Mouse (Mus musculus): ENCODE results near the gene Tspan10. TPM values are rescaled to one million over a fixed set of nuclear protein-coding genes. Genes with fewer than 3 reads are reported as not detected.

Gene Tspan10
- polyA plus RNA-seq, 1 experiment: 0.15 TPM

DNA sequence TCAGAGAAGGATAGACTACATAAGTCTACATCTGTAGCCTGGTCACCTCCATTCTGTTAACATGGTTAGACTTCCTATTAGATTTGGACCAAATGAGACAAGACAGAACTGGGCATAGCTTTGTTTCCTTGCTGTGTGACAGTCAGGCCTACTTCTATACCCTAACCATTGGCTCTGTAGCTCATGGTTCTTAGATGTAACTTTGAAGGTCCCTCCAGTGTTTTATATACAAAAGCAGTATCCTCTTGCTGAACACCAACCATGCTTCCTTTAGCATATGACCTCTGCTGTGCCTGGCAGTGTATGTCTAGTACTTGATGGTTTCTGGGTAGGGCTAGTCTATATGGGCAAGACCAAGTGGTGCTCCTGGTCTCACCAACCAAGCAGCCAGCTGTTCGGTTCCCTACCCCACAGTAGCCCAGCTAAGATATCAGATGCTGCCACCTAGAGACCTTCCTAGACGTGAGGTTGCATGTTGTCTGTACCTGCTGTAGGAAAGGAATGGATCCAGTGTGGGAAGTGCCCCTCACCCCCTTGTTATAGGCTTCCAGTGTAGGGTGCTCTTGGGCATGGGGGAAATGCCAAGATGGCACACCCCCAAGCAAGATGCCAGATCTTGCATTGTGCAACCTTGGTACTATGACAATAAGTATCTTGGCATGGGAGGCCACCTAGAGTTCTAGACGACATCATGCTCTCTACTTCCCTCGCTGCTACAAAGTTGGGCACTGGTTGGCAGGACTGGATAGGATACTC is 48.0 kb downstream of the Tspan10 start:
- Histone ChIP-seq H3K27ac (ENCODE audit: insufficient read depth, low read length) (no peak overlapping the region), H3K4me1 (ENCODE audit: control insufficient read depth, insufficient read depth, low read length) (peaks cover 7% of the 10 kb centered on the region), H3K4me3 (ENCODE audit: insufficient read depth, low read length) (no peak overlapping the region)
- TF ChIP-seq POLR2A (IDR thresholded peaks at IDR 0.05; ENCODE audit: extremely low read depth, insufficient read depth, low read length) (no peak), CTCF (IDR thresholded peaks at IDR 0.05; ENCODE audit: extremely low read depth, insufficient read depth, low read length) (no peak)

DNA sequence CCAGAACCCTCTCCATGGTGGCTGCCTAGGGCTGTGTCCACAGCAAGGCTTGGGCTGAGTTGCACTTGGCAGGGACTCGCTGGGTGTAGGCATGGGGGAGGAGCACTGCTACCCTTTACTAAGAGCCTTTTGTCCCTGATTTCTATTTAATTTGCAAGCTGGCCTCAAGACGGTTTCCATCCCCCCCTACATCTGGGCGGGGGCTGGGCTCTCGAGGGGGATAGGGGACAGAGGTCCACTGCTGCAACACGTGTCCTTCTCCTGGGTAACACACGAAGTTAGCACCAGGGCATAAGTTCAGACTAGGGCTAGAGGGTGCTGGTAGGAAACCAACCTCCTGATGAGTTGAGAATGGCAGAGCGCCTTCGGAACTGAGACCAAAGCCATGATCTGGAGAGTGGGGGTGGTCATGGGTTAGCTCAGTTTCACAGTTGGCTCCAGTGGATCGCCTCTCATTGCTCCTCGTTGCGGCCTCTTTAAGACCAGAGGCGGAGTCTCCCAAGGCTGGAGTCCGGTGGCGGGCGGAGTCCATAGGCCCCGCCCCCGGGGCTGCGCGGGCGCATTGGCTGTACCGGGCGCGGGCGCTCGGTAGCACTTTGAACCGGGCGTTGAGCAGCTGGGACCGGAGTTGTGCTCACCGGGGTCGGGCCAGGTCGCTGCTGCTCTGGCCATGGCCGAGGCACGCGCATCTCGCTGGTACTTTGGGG is 49.0 kb downstream of the Tspan10 start, which contains the start of gene Slc25a10:
Gene Slc25a10 (plus strand): TSS at position 524 of the 707 bp plus-strand sequence.
- Histone ChIP-seq H3K4me3 (ENCODE audit: insufficient read depth, low read length) (peak within 1 kb of the TSS; percentile 48), H3K4me1 (ENCODE audit: control insufficient read depth, insufficient read depth, low read length) (peaks cover 3% of the 10 kb centered on the region), H3K27ac (ENCODE audit: insufficient read depth, low read length) (no peak within 1 kb of the TSS)
- TF ChIP-seq CTCF (IDR thresholded peaks at IDR 0.05; ENCODE audit: extremely low read depth, insufficient read depth, low read length) (no peak), POLR2A (IDR thresholded peaks at IDR 0.05; ENCODE audit: extremely low read depth, insufficient read depth, low read length) (peak; percentile 40; the same call in 1 of the 2 replicates)

DNA sequence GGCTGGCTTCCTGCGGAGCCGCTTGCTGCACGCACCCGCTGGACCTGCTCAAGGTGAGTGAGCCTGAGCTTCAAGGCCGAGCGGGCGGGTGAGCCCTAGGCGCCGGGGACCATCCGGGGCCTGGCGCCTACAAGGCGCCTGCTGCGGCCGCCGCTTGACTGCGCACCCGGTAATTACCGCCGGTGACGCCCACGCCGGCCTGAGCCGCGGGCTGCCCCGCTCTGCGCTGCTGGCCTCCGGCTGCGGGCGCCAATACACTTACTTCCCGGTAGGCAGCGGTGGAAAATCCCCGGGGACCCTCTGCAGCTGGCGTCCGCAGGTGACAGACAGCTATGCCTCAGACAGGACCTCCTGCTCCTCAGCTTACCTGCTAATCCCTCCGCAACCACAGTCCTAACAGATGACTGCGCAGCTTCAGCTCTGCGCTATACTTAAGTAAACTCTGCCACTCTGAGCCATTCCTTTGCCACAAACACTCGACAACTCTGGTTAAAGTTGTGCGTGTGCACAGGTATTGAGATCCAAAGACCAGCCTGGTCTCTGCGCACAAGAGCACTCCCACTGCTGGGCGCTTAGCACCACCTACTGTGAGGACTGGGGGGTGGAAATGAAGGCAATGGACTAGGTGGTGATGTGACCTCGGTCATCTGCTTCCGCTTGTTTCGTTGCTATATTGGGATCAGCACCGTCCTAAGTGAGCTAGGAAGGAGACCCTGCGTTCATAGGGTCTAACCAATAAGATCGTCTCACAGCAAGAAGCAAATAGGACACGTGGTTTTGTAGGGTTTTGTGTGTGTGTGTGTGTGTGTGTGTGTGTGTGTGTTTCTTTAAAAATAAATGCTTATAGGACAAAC is 49.8 kb downstream of the Tspan10 start:
- Histone ChIP-seq H3K4me1 (ENCODE audit: control insufficient read depth, insufficient read depth, low read length) (peaks cover 3% of the 10 kb centered on the region), H3K27ac (ENCODE audit: insufficient read depth, low read length) (no peak overlapping the region), H3K4me3 (ENCODE audit: insufficient read depth, low read length) (peak overlapping the region; percentile 48)
- TF ChIP-seq CTCF (IDR thresholded peaks at IDR 0.05; ENCODE audit: extremely low read depth, insufficient read depth, low read length): no peak
- TF ChIP-seq POLR2A (IDR thresholded peaks at IDR 0.05; ENCODE audit: extremely low read depth, insufficient read depth, low read length): no peak

DNA sequence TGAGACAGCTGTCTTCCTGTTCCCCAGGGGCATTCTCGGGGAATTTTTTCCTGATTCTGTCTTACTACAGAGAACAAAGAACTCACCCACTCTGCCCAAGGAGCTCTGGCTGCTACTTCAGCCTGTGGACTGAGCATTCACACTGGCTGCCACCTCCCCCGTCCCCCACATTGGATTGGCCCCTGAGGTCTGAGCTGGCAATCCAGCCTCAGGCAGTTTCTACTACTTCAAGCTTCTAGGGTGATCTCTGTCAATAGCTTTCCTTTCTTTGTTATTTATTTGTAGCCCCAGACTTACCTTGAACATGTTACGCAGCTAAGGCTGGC is 50.4 kb downstream of the Tspan10 start:
- no peak overlapping the region for H3K27ac ChIP-seq (ENCODE audit: insufficient read depth, low read length)
- H3K4me3 ChIP-seq (ENCODE audit: insufficient read depth, low read length): peak overlapping the region; percentile 48; the same call in 1 of the 2 replicates
- peaks cover 3% of the 10 kb centered on the region for H3K4me1 ChIP-seq (ENCODE audit: control insufficient read depth, insufficient read depth, low read length)

DNA sequence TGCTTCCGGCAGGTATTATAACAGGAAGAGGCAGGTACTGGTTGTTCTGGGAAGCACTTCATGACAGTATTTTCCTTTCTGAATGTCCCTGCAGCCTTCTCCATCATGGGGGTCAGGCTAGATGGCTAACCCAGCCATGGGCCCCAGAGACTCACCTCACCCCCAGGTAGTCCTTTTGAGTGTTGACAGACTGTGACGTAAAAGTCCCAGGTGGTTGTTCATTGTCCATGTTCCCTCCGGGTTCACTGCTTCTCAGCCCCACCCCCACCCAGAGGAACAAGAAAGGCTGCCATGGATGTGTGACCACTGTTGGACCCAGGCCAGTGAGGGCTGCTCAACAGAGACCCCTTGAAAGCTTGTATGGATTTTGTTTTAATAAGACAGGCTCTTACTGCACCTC is 50.9 kb downstream of the Tspan10 start:
- TF ChIP-seq POLR2A (IDR thresholded peaks at IDR 0.05; ENCODE audit: extremely low read depth, insufficient read depth, low read length): no peak
- TF ChIP-seq CTCF (IDR thresholded peaks at IDR 0.05; ENCODE audit: extremely low read depth, insufficient read depth, low read length): no peak
- no peak overlapping the region for H3K27ac ChIP-seq (ENCODE audit: insufficient read depth, low read length)
- H3K4me3 ChIP-seq (ENCODE audit: insufficient read depth, low read length): no peak overlapping the region

More for the DNA sequence above, 50.4 kb downstream of the Tspan10 start:
- TF ChIP-seq POLR2A (IDR thresholded peaks at IDR 0.05; ENCODE audit: extremely low read depth, insufficient read depth, low read length) (no peak), CTCF (IDR thresholded peaks at IDR 0.05; ENCODE audit: extremely low read depth, insufficient read depth, low read length) (no peak)

DNA sequence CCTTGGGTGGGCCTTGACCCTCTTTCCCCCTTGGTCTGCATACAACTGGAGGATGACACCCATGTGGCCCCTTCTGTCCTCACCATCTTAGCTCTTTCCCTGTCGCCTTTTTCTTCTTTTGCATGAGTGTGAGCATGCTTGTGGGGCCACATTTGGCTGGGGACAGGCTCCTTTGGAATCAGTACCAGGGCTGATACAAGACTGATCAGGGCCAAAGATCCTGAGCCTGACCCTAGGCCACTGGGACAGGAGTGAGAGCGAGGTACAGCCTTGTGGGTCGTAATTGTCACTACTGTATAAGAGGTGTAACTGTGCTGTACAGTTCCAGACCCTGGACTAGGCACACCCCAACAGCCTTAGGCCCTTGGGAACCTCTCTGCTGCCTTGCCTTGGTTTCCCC is 51.5 kb downstream of the Tspan10 start:
- TF ChIP-seq POLR2A (IDR thresholded peaks at IDR 0.05; ENCODE audit: extremely low read depth, insufficient read depth, low read length) (no peak), CTCF (IDR thresholded peaks at IDR 0.05; ENCODE audit: extremely low read depth, insufficient read depth, low read length) (no peak)
- H3K4me3 ChIP-seq (ENCODE audit: insufficient read depth, low read length): no peak overlapping the region
- no peak overlapping the region for H3K27ac ChIP-seq (ENCODE audit: insufficient read depth, low read length)
- H3K4me1 ChIP-seq (ENCODE audit: control insufficient read depth, insufficient read depth, low read length): peaks cover 3% of the 10 kb centered on the region

More for the DNA sequence above, 50.9 kb downstream of the Tspan10 start:
- H3K4me1 ChIP-seq (ENCODE audit: control insufficient read depth, insufficient read depth, low read length): peaks cover 3% of the 10 kb centered on the region

Other genes starting within 250 kb of the Tspan10 start
- 10.1 and 10.2 TPM in 2 replicates for gene Bahcc1, start 209.7 kb upstream of the Tspan10 start, polyA plus RNA-seq (2012; rRNA removed)
- gene Actg1, start 94.1 kb upstream of the Tspan10 start, polyA plus RNA-seq (2012; rRNA removed): 1,064 and 1,106 TPM in 2 replicates
- gene Fscn2, start 81.1 kb upstream of the Tspan10 start, polyA plus RNA-seq (2012; rRNA removed): 0.28 and 0.67 TPM in 2 replicates
- gene Faap100, start 63.9 kb upstream of the Tspan10 start, polyA plus RNA-seq (2012; rRNA removed): 22.8 and 23.9 TPM in 2 replicates
- 62.0 and 62.7 TPM in 2 replicates for gene Nploc4, start 4.9 kb upstream of the Tspan10 start, polyA plus RNA-seq (2012; rRNA removed)
- gene Pde6g, start 10.9 kb downstream of the Tspan10 start, polyA plus RNA-seq (2012; rRNA removed): 0.59 and 0.81 TPM in 2 replicates
- 15.0 and 17.4 TPM in 2 replicates for gene Oxld1, start 15.4 kb downstream of the Tspan10 start, polyA plus RNA-seq (2012; rRNA removed)
- 27.6 and 28.5 TPM in 2 replicates for gene Ccdc137, start 15.5 kb downstream of the Tspan10 start, polyA plus RNA-seq (2012; rRNA removed)
- 46.0 and 46.2 TPM in 2 replicates for gene Arl16, start 25.0 kb downstream of the Tspan10 start, polyA plus RNA-seq (2012; rRNA removed)
- gene Mrpl12, start 42.0 kb downstream of the Tspan10 start, polyA plus RNA-seq (2012; rRNA removed): 96.3 and 96.6 TPM in 2 replicates
- 29.0 and 30.0 TPM in 2 replicates for gene Slc25a10, start 49.2 kb downstream of the Tspan10 start, polyA plus RNA-seq (2012; rRNA removed)
- 0.13 TPM in 2 replicates for gene Gcgr, start 88.1 kb downstream of the Tspan10 start, polyA plus RNA-seq (2012; rRNA removed)
- 158 and 160 TPM in 2 replicates for gene Mcrip1, start 107.1 kb downstream of the Tspan10 start, polyA plus RNA-seq (2012; rRNA removed)
- not detected in 2 replicates for gene Ppp1r27, start 108.5 kb downstream of the Tspan10 start, polyA plus RNA-seq (2012; rRNA removed)
- gene P4hb, start 130.6 kb downstream of the Tspan10 start, polyA plus RNA-seq (2012; rRNA removed): 88.9 and 91.2 TPM in 2 replicates
- 416 and 442 TPM in 2 replicates for gene Arhgdia, start 139.0 kb downstream of the Tspan10 start, polyA plus RNA-seq (2012; rRNA removed)
- gene Alyref, start 155.7 kb downstream of the Tspan10 start, polyA plus RNA-seq (2012; rRNA removed): 42.1 and 46.9 TPM in 2 replicates
- gene Anapc11, start 155.8 kb downstream of the Tspan10 start, polyA plus RNA-seq (2012; rRNA removed): 148 and 161 TPM in 2 replicates
- 0.58 and 1.1 TPM in 2 replicates for gene Npb, start 165.8 kb downstream of the Tspan10 start, polyA plus RNA-seq (2012; rRNA removed)
- gene Pcyt2, start 175.3 kb downstream of the Tspan10 start, polyA plus RNA-seq (2012; rRNA removed): 281 and 289 TPM in 2 replicates
- 98.2 and 105 TPM in 2 replicates for gene Sirt7, start 182.6 kb downstream of the Tspan10 start, polyA plus RNA-seq (2012; rRNA removed)
- 83.7 and 83.9 TPM in 2 replicates for gene Mafg, start 191.0 kb downstream of the Tspan10 start, polyA plus RNA-seq (2012; rRNA removed)
- 2.2 and 3.6 TPM in 2 replicates for gene Pycr1, start 201.1 kb downstream of the Tspan10 start, polyA plus RNA-seq (2012; rRNA removed)
- 3.4 and 3.6 TPM in 2 replicates for gene Myadml2, start 205.5 kb downstream of the Tspan10 start, polyA plus RNA-seq (2012; rRNA removed)
- 6.8 and 7.1 TPM in 2 replicates for gene Notum, start 218.5 kb downstream of the Tspan10 start, polyA plus RNA-seq (2012; rRNA removed)
- 46.2 and 46.8 TPM in 2 replicates for gene Aspscr1, start 230.3 kb downstream of the Tspan10 start, polyA plus RNA-seq (2012; rRNA removed)

Measured in cortical plate, adult 2 months (tissue).